Mouse (Mus musculus) megakaryocyte-erythroid progenitor cell, adult 5 weeks (primary cell): ENCODE results near the gene Vmn1r59. TPM values are rescaled to one million over a fixed set of nuclear protein-coding genes. Genes with fewer than 3 reads are reported as not detected.

ENCODE experiments used
- polyA plus RNA-seq: library from polyadenylated mRNA; stranded (reverse); fragments of >175 nt; gene quantifications from 2 replicates; pipeline ENCODE4 v1.2.3, GENCODE M21; 2012

Gene Vmn1r59
- polyA plus RNA-seq: not detected in 2 replicates

DNA sequence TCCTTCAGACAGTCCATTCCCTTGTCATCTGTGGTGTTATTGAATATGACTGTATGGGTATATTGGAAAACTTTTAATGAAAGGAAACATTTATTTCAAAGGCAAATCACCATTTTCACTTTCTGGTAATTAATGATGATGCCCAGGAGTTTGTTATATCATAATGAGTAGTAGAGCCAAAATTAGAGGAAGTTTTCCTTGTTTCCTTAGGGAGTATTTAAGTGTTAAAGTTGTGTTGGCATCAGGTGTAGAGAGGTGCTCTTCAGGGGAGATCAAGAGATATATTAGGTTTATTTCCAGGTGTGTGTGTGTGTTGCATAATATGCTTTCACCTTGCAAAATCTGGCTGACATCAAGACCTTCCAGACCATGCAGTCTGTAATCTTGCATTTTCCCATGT is at the start of gene Vmn1r59:
Gene Vmn1r59 (minus strand): TSS at position 101 of the 400 bp plus-strand sequence.

DNA sequence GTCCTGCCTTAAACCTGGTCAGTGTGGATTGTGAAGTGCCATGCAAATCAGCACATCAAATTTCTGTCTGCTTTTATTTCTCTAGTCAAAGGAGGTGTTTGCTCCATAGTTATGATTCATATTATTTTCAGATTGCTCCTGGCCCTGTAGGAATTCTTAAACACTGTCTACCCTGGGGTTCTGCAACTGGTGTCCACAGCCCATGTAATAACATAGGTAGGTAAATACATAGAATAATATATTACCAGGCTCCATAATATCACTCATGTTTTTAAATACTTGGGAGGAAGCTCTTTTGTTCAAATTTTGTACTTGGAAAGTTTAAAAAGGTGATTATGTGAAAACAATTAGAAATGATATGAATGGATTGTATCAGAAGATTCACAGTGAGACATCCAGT is 37.3 kb upstream of the Vmn1r59 start, which contains the start of gene Vmn2r28:
Gene Vmn2r28 (minus strand): TSS at position 101 of the 400 bp plus-strand sequence.

DNA sequence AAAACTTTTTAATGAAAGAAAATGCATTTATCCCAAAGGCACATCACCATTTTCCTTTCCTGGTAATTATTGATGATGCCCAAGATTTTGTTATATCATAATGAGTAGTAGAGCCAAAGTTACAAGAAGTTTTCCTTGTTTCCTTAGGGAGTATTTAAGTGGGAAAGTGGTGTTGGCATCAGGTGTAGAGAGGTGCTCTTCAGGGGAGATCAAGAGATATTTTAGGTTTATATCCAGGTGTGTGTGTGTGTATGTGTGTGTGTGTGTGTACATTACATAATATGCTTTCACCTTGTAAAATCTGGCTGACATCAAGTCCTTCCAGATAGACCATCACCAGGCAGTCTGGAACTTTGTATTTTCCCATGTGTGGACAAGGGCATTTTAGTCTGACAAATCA is 43.3 kb downstream of the Vmn1r59 start, which contains the start of gene Vmn1r58:
Gene Vmn1r58 (minus strand): TSS at position 101 of the 400 bp plus-strand sequence.

Other genes starting within 250 kb of the Vmn1r59 start
- gene Vmn1r57, start 238.3 kb downstream of the Vmn1r59 start, polyA plus RNA-seq: not detected in 2 replicates
- gene Gm5065, start 106.2 kb downstream of the Vmn1r59 start, polyA plus RNA-seq: not detected in 2 replicates
- gene Nlrp2, start 105.7 kb downstream of the Vmn1r59 start, polyA plus RNA-seq: not detected in 2 replicates
- gene Vmn1r58, start 43.4 kb downstream of the Vmn1r59 start, polyA plus RNA-seq: not detected in 2 replicates
- gene Vmn2r28, start 37.2 kb upstream of the Vmn1r59 start, polyA plus RNA-seq: 0.02 TPM in 1 of 2 replicates, not detected in the other
- gene Vmn1r60, start 90.5 kb upstream of the Vmn1r59 start, polyA plus RNA-seq: not detected in 2 replicates
- gene Vmn1r61, start 156.5 kb upstream of the Vmn1r59 start, polyA plus RNA-seq: not detected in 2 replicates
- not detected in 2 replicates for gene Vmn1r62, start 216.9 kb upstream of the Vmn1r59 start, polyA plus RNA-seq